Mouse (Mus musculus): ENCODE data around the gene Olfr548-ps1.

DNA sequence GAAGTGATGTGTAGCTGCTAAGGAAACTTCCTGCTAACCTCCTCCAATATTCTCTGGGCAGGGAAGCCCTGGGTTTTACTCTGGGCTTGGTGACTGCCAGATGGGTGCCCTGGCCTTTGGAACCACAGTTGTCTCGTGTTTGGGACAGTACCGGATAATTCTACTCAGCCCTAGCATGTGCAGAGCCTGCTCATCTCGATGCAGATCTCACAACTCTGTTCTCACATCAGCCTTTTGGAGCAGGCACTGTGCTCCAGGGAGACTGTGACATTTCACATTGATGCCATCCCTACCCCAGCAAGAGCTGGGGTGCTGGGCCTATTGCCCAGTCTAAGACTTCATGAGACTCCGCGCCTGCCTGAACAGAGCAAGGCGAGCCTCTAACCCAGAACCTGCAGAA, 32.0 kb upstream of the Olfr548-ps1 start:
- no peak for TF ChIP-seq CTCF (IDR thresholded peaks at IDR 0.05; ENCODE audit: low read depth)
- TF ChIP-seq EP300 (IDR thresholded peaks at IDR 0.05; ENCODE audit: low read depth): no peak
